Mouse (Mus musculus): ENCODE data around the gene Ccdc32. TPM values are rescaled to one million over a fixed set of nuclear protein-coding genes. Genes with fewer than 3 reads are reported as not detected.

Ccdc32 gene
- polyA plus RNA-seq (2012; ENCODE audit: insufficient read depth, insufficient read length, low replicate concordance, missing spikeins): not detected in 2 replicates

- TF ChIP-seq CTCF (IDR thresholded peaks at IDR 0.05; ENCODE audit: insufficient read depth, low read depth, low read length): no peak
- TF ChIP-seq POLR2A (IDR thresholded peaks at IDR 0.05; ENCODE audit: insufficient read depth, low read depth, low read length): peak; percentile 35; the same call in 1 of the 2 replicates
- no peak within 1 kb of the TSS for H3K27ac ChIP-seq (ENCODE audit: insufficient read depth, low read depth, low read length)
- under 1% methylated on average over 28 of the region's 28 CpGs for WGBS
- H3K4me3 ChIP-seq (ENCODE audit: insufficient read depth, low read depth, low read length): peak within 1 kb of the TSS; percentile 84
- H3K4me1 ChIP-seq (ENCODE audit: control insufficient read depth, insufficient read depth, low read length): peaks cover 4% of the 10 kb centered on the region
Observed at GRCm38 (mm10) chr2:119028941-119029551, at the start of gene Ccdc32. TSS of gene Ccdc32 (minus strand) at chr2:119029393.

GRCm38 (mm10) chr2:119072397-119072796 is 43.2 kb upstream of the Ccdc32 start:
- no peak overlapping the region for H3K4me3 ChIP-seq (ENCODE audit: insufficient read depth, low read depth, low read length)
- 91% methylated on average over 4 of the region's 4 CpGs for WGBS
- no peak overlapping the region for H3K27ac ChIP-seq (ENCODE audit: insufficient read depth, low read depth, low read length)
- no peaks in the 10 kb centered on the region for H3K4me1 ChIP-seq (ENCODE audit: control insufficient read depth, insufficient read depth, low read length)
- TF ChIP-seq POLR2A (IDR thresholded peaks at IDR 0.05; ENCODE audit: insufficient read depth, low read depth, low read length) (no peak), CTCF (IDR thresholded peaks at IDR 0.05; ENCODE audit: insufficient read depth, low read depth, low read length) (no peak)

- WGBS: 100% methylated on average over 2 of the region's 2 CpGs
- H3K4me3 ChIP-seq (ENCODE audit: insufficient read depth, low read depth, low read length): no peak overlapping the region
- no peak overlapping the region for H3K27ac ChIP-seq (ENCODE audit: insufficient read depth, low read depth, low read length)
- H3K4me1 ChIP-seq (ENCODE audit: control insufficient read depth, insufficient read depth, low read length): no peaks in the 10 kb centered on the region
- no peak for TF ChIP-seq POLR2A (IDR thresholded peaks at IDR 0.05; ENCODE audit: insufficient read depth, low read depth, low read length)
- TF ChIP-seq CTCF (IDR thresholded peaks at IDR 0.05; ENCODE audit: insufficient read depth, low read depth, low read length): no peak
Observed at GRCm38 (mm10) chr2:119060139-119060538, 30.9 kb upstream of the Ccdc32 start.

GRCm38 (mm10) chr2:119050132-119050650 is 21.0 kb upstream of the Ccdc32 start:
- 86% methylated on average over 4 of the region's 4 CpGs for WGBS
- H3K27ac ChIP-seq (ENCODE audit: insufficient read depth, low read depth, low read length): no peak overlapping the region
- TF ChIP-seq POLR2A (IDR thresholded peaks at IDR 0.05; ENCODE audit: insufficient read depth, low read depth, low read length) (no peak), CTCF (IDR thresholded peaks at IDR 0.05; ENCODE audit: insufficient read depth, low read depth, low read length) (no peak)
- no peaks in the 10 kb centered on the region for H3K4me1 ChIP-seq (ENCODE audit: control insufficient read depth, insufficient read depth, low read length)
- H3K4me3 ChIP-seq (ENCODE audit: insufficient read depth, low read depth, low read length): no peak overlapping the region

- WGBS: 19% methylated on average over 4 of the region's 4 CpGs
- H3K4me3 ChIP-seq (ENCODE audit: insufficient read depth, low read depth, low read length): no peak overlapping the region
- no peak for TF ChIP-seq CTCF (IDR thresholded peaks at IDR 0.05; ENCODE audit: insufficient read depth, low read depth, low read length)
- TF ChIP-seq POLR2A (IDR thresholded peaks at IDR 0.05; ENCODE audit: insufficient read depth, low read depth, low read length): no peak
Observed at GRCm38 (mm10) chr2:119047849-119048248, 18.7 kb upstream of the Ccdc32 start.

GRCm38 (mm10) chr2:119046649-119047611 is 17.7 kb upstream of the Ccdc32 start, which contains the start of gene Knl1:
TSS of gene Knl1 (plus strand) at chr2:119047119.
- Histone ChIP-seq H3K4me3 (ENCODE audit: insufficient read depth, low read depth, low read length) (peak within 1 kb of the TSS; percentile 70), H3K27ac (ENCODE audit: insufficient read depth, low read depth, low read length) (peak within 1 kb of the TSS; percentile 67; the same call in 1 of the 2 replicates), H3K4me1 (ENCODE audit: control insufficient read depth, insufficient read depth, low read length) (no peaks in the 10 kb centered on the region)
- under 1% methylated on average over 77 of the region's 77 CpGs for WGBS
- no peak for TF ChIP-seq POLR2A (IDR thresholded peaks at IDR 0.05; ENCODE audit: insufficient read depth, low read depth, low read length)
- no peak for TF ChIP-seq CTCF (IDR thresholded peaks at IDR 0.05; ENCODE audit: insufficient read depth, low read depth, low read length)

More at GRCm38 (mm10) chr2:119047849-119048248, 18.7 kb upstream of the Ccdc32 start:
- Histone ChIP-seq H3K4me1 (ENCODE audit: control insufficient read depth, insufficient read depth, low read length) (no peaks in the 10 kb centered on the region), H3K27ac (ENCODE audit: insufficient read depth, low read depth, low read length) (no peak overlapping the region)

- H3K27ac ChIP-seq (ENCODE audit: insufficient read depth, low read depth, low read length): no peak overlapping the region
- TF ChIP-seq POLR2A (IDR thresholded peaks at IDR 0.05; ENCODE audit: insufficient read depth, low read depth, low read length) (no peak), CTCF (IDR thresholded peaks at IDR 0.05; ENCODE audit: insufficient read depth, low read depth, low read length) (no peak)
- H3K4me3 ChIP-seq (ENCODE audit: insufficient read depth, low read depth, low read length): no peak overlapping the region
- H3K4me1 ChIP-seq (ENCODE audit: control insufficient read depth, insufficient read depth, low read length): no peaks in the 10 kb centered on the region
- 82% methylated on average over 2 of the region's 2 CpGs for WGBS
Observed at GRCm38 (mm10) chr2:119045163-119045562, 16.0 kb upstream of the Ccdc32 start.

- TF ChIP-seq POLR2A (IDR thresholded peaks at IDR 0.05; ENCODE audit: insufficient read depth, low read depth, low read length) (no peak), CTCF (IDR thresholded peaks at IDR 0.05; ENCODE audit: insufficient read depth, low read depth, low read length) (no peak)
- H3K4me1 ChIP-seq (ENCODE audit: control insufficient read depth, insufficient read depth, low read length): no peaks in the 10 kb centered on the region
- no peak overlapping the region for H3K4me3 ChIP-seq (ENCODE audit: insufficient read depth, low read depth, low read length)
- 35% methylated on average over 4 of the region's 4 CpGs for WGBS
- no peak overlapping the region for H3K27ac ChIP-seq (ENCODE audit: insufficient read depth, low read depth, low read length)
Observed at GRCm38 (mm10) chr2:119040882-119041281, 11.7 kb upstream of the Ccdc32 start.
